Mouse (Mus musculus): ENCODE data around the gene Rps6ka4.

DNA sequence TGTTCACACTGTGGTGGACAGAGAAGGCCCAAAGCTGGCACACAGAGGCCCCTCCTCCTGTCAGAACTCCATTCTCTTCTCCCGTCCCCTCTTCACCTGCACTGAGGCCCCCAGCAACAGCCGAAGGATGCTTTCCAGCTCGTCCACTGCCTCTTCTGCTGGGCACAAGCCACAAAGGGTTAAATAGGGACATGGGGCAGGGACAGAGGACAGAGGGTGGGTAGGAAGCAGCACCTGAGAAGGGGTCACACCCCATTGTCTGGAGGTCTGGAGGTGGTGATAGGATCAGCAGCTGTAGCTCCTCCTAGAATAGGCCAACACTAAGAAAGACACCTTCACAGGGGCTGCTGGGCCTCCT, 16.5 kb upstream of the Rps6ka4 start:
- TF ChIP-seq TAL1 (IDR thresholded peaks at IDR 0.05; ENCODE audit: low read length) (no peak), GATA1 (IDR thresholded peaks at IDR 0.05; ENCODE audit: low read length) (no peak)
